Mouse (Mus musculus) inflammation-experienced regulatory T-cells, adult 6 months (primary cell): ENCODE data around the gene Plod3. TPM values are rescaled to one million over a fixed set of nuclear protein-coding genes. Genes with fewer than 3 reads are reported as not detected.
A peak's percentile ranks its signal among the peaks of the same experiment; 100 is the strongest.

Experiments used
- ATAC-seq: one replicate; pipeline ENCODE4 v1.8.0; 2017
- polyA plus RNA-seq, 3 experiments: library from polyadenylated mRNA; unstranded; fragments of 100-300 nt; shearing (Covaris generic); gene quantifications; one replicate each; pipeline ENCODE4 v1.2.1; 2017

Plod3 gene
- polyA plus RNA-seq, 3 experiments from 2014 or later = 4.7 to 6.7 (median 5.1) TPM

- ATAC-seq = no peak
These were observed 39.3 kb downstream of the Plod3 start, which contains the start of gene Vgf for GRCm38 (mm10) chr5:137026092-137026491. Gene Vgf, plus strand, starts transcription at chr5:137026392.

DNA sequence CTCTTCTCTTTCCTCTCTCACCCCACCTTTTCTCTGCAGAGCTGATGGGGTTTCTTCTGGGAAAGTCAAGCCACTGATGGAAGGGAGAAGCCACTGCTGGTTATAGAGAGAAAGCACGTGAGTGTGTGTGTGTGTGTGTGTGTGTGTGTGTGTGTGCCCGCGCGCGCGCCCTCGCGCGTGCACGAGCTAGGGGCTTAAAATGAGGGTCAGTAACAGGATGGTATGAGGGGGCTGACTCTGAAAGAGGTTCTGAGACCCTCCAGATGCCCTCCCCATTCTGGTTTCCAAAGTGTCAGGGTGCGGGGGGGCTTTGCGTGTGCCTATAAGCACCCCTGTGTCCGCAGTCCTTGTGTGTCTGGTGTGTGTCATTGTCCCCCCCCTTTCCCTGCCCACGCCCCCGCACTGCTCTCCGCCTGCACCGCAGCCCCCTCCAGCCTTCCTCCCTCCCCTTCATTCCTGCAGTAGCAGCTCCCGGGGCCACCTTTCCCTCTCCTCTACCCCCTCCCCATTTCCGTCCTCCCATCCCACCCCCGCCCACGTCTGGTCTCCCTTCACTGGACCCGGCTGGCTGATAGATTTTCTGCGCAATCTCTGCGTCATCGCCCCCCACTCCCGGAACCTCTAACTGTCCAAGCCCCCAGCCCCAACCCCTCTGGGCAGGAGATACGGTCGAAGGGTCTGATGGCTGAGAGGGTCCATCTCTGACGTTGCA, 41.9 kb downstream of the Plod3 start:
- ATAC-seq = no peak

- no peak for ATAC-seq
These were observed 42.4 kb downstream of the Plod3 start for GRCm38 (mm10) chr5:137029273-137029585.

GRCm38 (mm10) chr5:137029643-137030415, 43.0 kb downstream of the Plod3 start:
- peak; percentile 67 for ATAC-seq

DNA sequence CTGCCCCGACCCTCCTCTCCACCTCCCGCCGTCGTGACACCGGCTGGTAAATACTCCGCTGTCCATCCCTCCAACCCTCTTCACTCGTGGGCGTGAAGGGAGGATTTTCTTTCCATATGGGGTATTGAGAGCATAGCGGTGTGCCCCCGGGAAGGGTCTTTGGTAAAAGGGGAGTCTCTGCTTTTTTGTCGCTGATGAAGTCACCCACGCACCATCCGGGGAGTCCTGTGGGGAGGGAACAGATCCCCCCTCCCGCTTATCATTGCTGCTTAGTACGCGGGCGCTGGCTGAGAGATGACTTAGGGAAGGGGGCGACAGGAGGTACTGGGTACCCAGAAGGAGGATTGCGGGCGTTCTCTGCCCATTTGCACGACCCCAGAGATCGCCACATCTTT, 43.6 kb downstream of the Plod3 start:
- ATAC-seq = no peak

DNA sequence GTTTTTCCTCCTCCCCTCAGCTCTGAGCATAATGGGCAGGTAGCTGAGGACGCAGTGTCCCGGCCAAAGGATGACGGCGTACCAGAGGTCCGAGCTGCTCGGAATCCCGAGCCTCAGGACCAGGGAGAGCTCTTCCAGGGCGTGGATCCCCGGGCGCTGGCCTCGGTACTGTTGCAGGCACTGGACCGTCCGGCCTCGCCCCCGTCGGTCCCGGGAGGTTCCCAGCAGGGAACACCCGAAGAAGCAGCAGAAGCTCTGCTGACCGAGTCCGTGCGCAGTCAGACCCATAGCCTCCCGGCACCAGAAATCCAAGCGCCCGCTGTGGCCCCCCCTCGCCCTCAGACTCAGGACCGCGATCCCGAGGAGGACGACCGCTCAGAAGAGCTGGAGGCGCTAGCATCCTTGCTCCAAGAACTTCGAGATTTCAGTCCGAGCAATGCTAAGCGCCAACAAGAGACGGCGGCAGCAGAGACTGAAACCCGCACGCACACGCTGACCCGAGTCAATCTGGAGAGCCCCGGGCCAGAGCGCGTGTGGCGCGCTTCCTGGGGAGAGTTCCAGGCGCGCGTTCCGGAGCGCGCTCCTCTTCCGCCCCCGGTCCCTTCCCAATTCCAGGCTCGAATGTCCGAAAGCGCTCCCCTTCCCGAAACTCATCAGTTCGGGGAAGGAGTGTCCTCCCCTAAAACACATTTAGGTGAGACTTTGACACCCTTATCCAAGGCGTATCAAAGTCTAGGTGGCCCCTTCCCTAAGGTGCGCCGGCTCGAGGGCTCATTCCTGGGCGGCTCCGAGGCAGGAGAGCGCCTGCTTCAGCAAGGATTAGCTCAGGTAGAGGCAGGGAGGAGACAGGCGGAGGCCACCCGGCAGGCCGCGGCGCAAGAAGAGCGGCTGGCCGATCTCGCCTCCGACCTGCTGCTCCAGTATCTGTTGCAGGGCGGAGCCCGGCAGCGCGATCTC, 44.5 kb downstream of the Plod3 start:
- ATAC-seq = no peak

- no peak for ATAC-seq
These were observed 45.2 kb downstream of the Plod3 start for GRCm38 (mm10) chr5:137032033-137032421.

GRCm38 (mm10) chr5:137032641-137033074, 45.8 kb downstream of the Plod3 start:
- ATAC-seq = peak; percentile 77

DNA sequence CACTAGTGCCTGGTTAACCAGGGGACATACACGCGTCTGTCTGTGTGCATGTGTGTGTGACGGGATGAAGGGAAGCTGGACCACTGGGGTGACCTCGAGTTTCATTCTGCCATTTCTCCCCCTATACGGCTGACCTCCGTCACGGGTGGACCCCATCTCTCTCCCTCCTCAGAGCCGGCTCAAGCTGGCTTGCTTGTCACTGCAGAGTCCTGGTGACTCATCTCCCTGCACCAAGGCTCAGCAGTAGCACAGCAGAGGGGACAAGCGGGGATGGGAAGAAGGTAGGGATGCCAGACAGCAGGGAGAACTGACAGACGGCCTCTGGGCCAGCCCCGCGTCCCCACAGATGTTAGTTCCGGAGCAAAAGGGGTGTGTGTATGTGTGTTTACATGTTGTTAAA, 49.4 kb downstream of the Plod3 start:
- ATAC-seq = no peak

- no peak for ATAC-seq
These were observed 52.6 kb downstream of the Plod3 start for GRCm38 (mm10) chr5:137039453-137039852.

DNA sequence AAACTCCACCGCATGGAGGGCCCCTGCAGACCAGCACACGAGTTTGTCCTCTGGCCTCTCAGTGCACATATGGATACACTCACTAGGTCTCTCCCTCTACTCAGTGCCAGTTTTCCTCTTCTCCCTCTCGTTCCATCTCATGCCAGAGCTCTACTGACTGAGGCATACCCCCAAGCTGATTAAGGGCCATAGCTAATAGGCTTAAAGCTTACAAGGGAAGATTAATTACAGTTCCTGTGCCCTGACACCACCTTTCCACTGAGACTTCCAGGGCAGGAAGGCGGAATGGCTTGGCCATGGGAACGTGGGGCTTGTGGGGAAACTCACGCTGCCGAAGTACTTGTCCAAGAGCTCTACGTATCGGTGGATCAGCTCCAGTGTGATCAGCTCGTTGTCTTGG, 54.6 kb downstream of the Plod3 start:
- no peak for ATAC-seq

GRCm38 (mm10) chr5:137043997-137044396, 57.2 kb downstream of the Plod3 start:
- no peak for ATAC-seq

- peak; percentile 92 for ATAC-seq
These were observed 58.8 kb downstream of the Plod3 start, which contains the start of gene Ap1s1 for GRCm38 (mm10) chr5:137045402-137046323. Gene Ap1s1, minus strand, starts transcription at chr5:137046135.

Other genes with a start within 250 kb of the Plod3 start
- not detected for gene Col26a1, start 103.8 kb upstream of the Plod3 start, polyA plus RNA-seq
- gene Ift22, start 78.9 kb upstream of the Plod3 start, polyA plus RNA-seq = 10 to 100 TPM in 2 of 3 experiments, 1 to 10 TPM in 1; 8.0 to 13.1 (median 11.1) TPM
- gene Fis1, start 33.7 kb upstream of the Plod3 start, polyA plus RNA-seq = 100 to 1,000 TPM; 413 to 465 (median 425) TPM
- not detected for gene Cldn15, start 20.4 kb upstream of the Plod3 start, polyA plus RNA-seq
- 10 to 100 TPM; 52.8 to 60.9 (median 60.7) TPM for gene Znhit1, start 1.0 kb downstream of the Plod3 start, polyA plus RNA-seq
- not detected for gene Vgf, start 39.4 kb downstream of the Plod3 start, polyA plus RNA-seq
- 100 to 1,000 TPM in 1 of 3 experiments, 10 to 100 TPM in 2; 66.7 to 117 (median 68.0) TPM for gene Ap1s1, start 59.1 kb downstream of the Plod3 start, polyA plus RNA-seq
- not detected for gene Serpine1, start 85.2 kb downstream of the Plod3 start, polyA plus RNA-seq
- gene Trim56, start 129.2 kb downstream of the Plod3 start, polyA plus RNA-seq = 10 to 100 TPM; 12.2 to 16.5 (median 15.0) TPM
- gene Muc3, start 162.3 kb downstream of the Plod3 start, polyA plus RNA-seq = not detected
- 1 to 10 TPM; 2.3 to 4.8 (median 4.2) TPM for gene Muc3a, start 225.4 kb downstream of the Plod3 start, polyA plus RNA-seq